Mouse (Mus musculus) fibroblast of lung, adult 2 months (primary cell): ENCODE results near the gene Aifm3.
A peak's percentile ranks its signal among the peaks of the same experiment; 100 is the strongest.

ENCODE experiments used
- DNase-seq: peaks from one replicate; pipeline ENCODE4 v3.0.0-alpha.2; 2011; ENCODE audit warnings: low read depth

The Aifm3 gene

DNA sequence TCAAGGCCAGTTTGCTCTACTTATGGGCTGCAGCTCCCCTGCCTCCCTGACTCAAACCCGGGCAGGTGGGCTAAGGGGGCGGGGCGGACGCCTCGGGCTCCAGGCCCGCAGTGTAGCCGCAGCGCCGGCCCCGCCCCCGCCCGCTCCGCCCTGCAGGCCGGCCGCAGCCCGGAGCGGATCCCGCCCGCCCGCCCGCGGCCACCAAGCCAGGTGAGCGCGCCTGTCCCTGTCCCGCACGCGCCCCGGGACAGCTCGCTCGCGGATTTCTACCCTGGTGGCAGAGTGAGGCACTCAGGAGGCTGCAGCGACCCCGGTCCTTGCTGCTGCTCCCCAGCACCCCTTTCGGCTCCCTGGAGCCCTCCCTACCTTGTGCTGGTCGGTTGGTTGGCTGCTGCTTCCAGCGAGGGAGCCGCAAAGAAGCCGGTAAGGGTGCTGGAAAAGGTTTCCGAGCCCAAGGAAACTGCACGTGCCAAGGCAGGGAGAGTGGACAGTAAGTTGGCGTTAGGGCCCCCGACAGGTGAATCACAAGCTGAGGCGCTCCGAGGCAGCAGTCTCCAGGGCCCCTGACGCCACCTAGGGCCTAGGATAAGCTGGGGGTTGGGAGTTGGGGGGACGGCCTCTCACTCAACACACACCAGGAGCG lies at the start of gene Aifm3:
TSS of gene Aifm3 (plus strand) at position 143 of the 643 bp plus-strand sequence.
- no peak for DNase-seq

DNA sequence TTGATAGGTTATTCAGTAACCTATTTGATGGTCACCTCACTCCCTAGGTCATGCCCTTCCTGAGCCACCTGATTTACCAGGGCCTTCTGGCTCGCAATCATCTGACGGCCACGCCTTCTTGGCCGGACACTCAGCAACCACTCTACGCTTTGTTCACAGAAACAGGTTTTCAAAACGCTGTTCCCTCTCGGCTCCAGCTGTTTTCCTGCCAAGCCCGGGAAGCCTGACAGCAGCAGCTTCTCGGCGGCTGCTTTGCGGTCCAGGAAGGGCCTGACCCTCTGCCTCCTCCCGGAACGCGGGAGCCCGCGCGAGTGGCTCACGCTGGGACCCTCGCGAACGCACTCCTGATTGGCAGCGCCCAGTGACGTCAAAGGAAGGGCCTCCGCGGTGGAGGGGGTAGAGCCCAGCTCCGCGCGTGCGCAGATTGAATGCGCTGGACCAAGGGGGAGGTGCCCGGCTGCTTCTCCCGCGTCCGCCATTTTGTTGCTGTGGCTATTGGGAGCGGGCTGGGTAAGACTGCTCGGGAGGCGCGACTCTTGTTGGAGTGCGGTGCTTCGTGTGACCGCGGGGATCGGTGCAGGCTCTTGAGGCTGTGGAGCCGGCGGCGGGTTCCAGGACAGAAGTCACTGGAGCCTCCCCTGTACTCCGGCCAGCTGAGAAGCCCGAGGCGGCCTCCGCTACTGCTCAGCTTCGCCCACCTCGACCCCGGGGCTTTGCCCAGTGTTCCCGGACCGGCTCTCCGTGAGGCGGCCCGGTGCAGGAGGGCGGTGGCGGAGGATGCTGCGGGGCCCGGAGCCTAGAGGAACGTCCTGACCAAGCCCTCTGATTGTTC lies 37.7 kb upstream of the Aifm3 start, which contains the start of gene Crkl:
TSS of gene Crkl (plus strand) at position 447 of the 832 bp plus-strand sequence.
- peak; percentile 90 for DNase-seq

DNA sequence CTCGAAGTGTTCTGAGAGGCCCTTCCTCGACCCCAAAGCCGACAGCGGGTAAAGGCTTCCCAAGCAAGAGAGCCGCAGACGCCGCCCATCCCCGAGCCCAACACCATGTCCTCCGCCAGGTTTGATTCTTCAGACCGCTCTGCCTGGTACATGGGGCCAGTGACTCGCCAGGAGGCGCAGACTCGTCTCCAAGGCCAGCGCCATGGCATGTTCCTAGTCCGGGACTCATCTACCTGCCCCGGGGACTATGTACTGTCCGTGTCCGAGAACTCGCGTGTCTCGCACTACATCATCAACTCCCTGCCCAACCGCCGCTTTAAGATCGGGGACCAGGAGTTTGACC lies 37.1 kb upstream of the Aifm3 start:
- no peak for DNase-seq

DNA sequence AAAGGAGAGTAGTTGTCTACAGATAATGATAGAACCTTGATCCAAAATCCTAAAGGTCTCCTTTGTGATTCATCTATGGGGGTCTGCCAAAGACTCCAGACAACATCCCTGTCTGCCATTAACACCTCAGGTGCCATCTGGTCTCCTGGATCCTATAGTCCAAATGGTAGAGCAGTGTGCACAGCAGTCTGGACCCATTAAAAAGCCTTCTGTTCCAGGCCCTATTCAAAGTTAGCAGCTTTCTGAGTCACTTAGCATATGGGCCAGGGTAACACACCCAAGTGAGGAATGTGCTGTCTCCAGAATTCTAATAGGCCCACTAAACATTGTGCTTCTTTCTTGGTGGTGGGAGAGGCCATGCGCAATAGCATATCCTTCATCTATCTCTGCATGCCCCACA lies 32.5 kb upstream of the Aifm3 start:
- no peak for DNase-seq

DNA sequence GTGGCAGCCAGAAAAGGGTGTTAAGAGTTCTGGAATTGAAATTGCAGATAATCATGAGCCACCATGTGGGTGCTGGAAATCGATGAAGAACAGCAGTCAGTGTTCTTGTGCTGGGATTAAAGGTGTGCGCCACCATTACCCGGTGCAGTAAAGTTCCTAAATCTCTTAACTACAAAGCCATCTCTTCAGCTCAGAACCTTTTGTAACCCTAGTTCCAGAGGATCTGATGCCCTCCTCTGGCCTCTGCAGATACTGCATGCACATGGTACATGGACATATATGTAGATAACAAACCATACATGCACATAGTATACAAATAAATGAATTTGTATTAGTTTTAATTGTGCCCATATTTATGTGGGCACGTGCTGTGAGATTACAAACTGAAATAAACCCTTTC lies 29.2 kb upstream of the Aifm3 start:
- no peak for DNase-seq

DNA sequence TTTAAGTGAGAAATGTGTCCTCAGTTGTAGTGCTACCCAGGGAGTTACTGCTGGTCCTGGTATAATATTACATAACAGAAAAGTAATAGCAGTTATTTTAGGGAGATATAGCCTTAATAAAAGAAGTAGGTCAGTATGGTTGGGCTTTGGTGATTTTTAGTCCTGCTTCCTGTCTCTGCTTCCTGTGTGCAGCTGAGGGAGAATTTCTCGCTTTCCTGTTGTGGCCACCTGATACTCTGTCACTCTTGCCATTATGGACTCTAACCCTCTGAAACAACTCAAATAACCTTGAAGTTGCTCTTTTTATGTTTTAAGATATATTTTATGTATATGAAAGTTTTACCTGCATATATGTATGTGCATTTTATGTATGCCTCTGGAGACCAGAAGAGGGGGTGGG lies 27.8 kb upstream of the Aifm3 start:
- DNase-seq: no peak

DNA sequence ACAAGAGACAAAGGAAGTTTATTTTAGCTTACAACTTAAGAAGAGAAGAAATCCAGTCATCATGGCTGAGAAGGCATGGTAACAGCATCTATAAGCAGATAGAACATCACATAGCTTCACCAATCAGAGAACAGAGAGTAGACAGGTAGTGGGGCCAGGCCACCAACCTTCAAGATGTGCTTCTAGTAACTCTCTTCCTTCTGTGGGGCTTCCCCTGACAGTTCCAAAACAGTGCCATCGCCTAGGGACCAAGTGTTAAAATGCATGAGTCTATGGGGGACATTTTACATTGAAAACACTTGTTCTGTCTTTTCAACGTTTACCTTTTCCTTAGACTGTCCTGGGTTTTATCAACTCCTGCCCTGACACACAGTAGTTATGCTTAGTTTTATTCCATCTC lies 26.2 kb upstream of the Aifm3 start:
- no peak for DNase-seq

DNA sequence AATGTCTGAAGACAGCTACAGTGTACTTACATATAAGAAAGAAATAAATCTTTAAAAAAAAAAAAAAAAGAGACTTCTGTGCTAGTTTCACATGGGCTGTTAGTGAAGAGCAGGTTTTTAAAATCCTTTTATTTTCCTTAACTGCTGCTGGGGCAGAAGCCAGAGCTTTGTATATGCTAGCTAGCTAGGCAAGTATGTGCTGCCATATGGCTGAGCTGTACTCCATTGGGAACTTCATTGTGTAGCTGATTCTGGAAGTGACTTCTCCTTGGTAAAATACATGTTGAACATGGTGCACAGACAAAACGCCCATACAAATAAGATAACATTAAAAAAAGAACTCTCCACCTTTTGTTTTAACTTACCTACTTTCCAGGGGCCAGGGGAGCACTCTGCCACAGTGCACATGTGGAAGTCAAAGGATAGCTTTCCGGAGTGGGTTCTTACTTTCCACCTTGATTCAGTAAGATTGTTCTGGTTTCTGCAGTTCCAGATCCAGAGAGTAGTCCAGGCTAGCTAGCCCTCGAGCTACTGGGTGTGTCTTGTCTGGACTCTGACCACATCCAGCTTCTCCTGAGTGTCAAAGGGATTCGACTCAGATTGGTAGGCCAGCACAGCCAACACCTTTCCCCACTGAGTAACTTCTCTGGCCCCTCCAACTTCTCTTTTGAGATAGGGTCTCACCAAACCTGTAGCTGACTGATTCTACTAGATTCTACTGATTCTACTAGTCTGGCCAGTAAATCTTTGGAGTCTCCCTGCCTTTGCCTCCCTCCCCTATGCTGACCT lies 22.3 kb upstream of the Aifm3 start:
- no peak for DNase-seq

DNA sequence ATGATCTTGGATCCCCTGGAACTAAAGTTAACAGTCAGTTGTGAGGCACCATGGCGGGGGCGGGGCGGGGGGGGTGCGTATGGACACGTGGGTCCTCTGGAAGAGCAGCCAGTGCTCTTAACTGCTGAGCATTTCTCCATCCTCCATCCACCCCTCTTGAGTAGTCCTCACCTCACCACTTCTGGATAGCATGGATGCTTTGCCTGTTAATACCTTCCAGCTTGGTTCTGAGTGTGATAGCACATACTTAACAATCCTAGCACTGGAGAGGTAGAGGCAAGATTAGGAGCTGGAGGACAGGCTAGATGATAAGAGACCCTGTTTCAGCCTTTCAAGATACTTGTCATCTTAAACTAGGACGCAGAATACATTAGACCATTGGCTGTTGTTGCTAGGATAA lies 16.9 kb upstream of the Aifm3 start:
- no peak for DNase-seq

DNA sequence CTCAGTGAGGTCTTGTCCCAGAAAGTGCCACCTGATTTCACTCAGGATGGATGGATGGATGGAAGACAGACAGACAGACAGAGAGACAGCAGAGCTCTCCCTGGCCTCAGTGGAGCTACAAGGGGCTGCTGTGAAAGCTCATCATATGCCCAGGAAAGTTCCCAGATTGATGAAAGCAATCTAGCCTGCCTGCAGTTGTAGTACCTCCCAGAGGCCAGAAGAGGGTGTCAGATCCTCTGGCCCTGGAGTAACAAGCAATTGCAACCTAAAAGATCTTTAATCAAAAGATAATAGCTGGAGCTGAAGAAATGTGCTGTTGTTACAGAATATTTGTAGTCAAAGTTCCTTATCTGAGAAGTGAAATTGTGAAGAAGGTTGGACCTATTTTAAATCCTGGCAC lies 15.3 kb upstream of the Aifm3 start:
- DNase-seq: no peak

DNA sequence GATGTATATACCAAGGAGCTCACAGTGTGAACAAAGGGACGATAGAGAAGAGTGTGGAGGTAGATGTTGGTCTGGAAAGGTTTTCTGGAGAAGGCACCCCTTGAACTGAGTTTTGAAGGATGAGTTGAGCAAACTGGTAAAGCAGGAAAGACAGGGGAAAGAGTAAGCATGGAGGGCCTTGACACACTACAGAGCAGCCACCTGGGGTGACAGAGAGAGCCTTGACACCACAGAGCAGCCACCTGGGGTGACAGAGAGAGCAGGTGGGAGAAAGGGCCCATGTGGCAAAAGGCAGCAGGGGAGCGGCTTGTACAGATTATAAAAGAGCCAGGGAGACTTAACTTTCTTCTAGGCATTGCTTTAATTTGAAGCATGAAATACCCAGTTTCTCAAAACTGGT lies 14.7 kb upstream of the Aifm3 start:
- no peak for DNase-seq

DNA sequence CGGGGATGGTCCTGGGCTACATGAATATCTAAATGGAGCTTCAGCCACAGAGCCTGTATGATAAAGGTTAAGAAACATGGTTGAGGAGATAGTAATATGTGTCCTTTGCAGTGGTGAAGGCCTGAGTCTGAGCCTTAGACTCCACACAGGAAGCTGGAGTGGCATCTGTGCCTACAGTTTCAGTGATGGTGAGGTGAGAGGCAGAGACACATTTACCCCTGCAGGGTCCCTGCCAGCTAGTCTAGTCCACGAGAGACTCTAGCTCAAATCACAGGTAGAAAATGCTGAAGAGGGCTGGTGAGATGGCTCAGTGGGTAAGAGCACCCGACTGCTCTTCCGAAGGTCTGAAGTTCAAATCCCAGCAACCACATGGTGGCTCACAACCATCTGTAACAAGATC lies 14.1 kb upstream of the Aifm3 start:
- no peak for DNase-seq

DNA sequence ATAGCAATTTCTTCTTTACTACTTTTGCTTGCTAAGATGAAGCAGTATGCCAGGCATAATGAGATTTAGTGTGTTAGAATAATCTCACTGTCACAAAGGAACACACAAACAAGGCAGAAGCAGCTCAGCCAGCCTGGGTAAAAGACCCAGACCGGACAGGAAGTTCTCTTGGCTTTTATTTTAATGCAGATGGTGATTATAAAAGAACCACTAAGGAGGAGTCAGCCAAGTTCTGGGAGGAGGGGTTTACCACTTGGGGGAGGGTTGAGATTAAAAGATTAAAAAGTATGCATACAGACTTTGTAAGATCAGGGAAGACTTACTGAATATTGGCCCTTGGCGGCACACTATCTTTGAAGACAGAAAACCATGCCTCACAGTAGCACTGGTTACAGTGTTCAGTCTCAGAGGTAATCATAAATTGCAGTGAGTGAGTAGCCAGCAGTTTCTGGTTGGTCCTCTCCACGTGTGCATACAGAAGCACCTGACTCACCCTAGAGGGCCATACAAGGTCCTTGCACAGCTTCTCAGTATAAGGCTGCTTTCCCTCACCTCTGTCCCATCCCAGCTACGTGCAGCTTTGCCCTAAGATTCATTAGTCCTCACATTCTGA lies 11.0 kb upstream of the Aifm3 start:
- no peak for DNase-seq

DNA sequence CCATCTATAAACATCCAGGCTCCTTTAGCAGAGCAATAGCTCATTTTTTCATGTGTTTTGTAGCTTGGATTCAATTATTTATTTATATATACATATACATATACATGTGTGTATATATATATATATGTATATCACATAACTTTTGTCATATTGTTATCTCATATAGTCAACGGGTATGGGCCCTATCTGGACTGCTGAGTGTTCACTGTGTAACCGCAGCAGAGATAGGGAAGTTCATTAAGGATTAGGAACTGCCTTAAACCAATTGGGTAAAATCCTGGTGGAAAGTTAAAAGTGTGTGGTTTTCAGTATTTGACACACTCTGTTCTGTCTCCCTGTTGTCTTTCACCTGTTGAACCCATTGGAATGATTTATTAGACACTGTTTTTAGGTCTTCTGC lies 7.9 kb upstream of the Aifm3 start:
- DNase-seq: no peak

DNA sequence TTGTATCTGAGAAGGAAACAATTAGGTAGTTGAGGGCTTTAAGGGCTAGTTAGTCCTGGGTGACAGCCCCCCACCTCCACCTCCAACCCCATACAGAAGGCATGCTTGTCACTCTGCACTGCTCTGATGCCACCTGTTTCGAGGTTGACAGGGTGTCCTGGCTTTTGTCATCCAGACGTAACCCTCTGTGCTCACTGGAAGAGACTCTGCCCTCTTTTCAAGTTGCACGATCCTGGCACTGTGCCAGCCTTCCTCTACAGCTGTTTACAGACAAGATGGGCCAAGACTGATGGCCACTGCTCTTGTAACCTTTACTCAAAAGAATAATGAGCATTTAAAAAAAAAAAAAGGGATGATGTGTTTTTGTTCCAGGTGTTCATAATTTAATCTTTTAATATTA lies 2.9 kb upstream of the Aifm3 start:
- DNase-seq: no peak

DNA sequence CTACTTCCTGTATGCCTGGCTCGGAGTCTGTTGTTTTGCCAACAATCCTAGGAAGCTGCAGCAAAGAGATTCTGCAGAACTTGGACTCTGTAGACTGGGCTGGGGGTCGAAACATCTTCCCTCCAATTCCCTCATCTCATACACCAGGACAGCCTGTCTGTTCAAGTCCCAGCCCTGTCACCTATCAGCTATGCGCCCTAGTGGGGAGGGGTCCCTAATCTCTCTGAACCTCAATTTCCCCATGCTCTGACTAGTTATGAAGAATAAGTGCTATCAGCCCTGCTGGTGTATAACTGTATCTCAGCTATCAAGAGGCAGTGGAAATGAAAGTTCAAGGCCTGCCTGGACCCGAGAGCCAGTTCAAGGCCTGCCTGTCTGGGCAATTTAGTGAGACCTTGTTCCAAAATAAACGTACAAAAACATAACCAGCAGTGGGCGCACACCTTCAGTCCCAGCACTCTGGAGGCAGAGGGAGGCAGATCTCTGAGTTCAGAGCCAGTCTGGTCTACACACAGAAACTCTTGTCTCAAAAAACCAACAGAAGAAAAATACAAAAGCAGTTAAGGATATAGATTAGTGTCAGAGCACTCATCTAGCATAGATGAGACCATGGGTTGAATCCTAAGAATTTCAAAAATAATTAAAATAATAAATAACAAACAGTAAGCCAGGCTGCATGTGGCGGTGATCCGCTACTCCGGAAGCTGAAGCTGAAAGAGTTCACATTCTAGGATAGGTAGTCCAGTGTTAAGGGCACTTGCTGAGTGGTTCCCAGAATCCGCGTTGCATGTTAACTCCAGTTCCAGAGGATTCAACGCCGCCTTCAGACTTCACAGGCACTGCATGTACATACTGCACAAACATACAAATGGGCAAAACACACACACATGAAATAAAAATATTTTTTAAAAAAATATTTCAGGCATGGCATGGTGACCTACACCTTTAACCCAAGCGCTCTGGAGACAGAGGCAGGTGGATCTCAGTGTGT lies 638 bp upstream of the Aifm3 start:
- DNase-seq: no peak

DNA sequence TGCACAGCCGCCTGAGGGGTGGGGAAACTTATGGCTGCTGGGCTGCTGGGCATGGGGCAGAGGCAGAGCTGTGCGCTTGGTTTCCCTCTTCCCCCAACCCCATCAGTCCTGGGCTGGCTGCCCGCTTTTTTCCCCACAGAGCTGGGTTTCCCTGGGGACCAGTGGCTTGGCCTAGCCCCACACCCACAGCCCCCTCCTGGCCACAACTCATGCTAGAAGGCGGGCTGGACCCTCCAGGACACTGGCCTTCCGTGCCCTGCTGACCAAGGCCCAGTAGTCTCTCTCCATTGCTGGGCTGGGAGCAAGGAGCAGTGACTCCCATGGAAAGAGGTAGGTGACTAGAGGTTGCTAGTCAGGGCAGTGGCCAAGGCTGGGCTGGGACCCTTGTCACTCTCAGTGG lies 1.7 kb downstream of the Aifm3 start:
- DNase-seq: no peak

DNA sequence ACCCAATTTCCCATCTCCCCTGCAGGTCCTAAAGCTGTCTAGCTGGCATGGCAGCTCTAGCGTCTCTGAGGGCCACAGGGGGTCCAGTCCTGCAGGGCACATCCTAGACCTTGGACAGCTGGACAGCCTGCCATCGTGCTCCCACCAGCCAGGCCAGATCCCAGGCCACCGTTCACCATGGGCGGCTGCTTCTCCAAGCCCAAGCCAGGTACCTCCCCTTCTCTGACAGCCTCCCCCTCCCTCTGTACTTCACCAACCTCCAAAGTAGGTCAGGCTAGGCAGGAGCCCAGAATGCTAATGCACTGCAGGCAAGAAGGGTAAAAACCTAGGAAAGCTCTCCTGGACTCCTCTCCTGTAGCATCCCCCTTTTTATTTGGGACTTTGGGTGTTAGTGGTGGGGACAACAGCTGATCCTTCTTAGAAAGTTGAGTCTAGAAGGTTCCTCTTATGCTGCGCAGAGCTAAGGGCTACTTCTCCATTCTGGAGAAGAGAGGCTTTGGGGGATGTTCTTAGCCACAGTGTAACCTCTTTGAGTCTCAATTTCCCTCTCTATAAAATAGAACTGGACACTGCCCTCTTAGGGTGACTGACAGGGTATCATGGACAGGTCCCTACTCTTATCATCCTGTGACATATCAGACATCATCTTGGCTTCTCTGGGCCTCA lies 2.6 kb downstream of the Aifm3 start:
- DNase-seq: no peak

DNA sequence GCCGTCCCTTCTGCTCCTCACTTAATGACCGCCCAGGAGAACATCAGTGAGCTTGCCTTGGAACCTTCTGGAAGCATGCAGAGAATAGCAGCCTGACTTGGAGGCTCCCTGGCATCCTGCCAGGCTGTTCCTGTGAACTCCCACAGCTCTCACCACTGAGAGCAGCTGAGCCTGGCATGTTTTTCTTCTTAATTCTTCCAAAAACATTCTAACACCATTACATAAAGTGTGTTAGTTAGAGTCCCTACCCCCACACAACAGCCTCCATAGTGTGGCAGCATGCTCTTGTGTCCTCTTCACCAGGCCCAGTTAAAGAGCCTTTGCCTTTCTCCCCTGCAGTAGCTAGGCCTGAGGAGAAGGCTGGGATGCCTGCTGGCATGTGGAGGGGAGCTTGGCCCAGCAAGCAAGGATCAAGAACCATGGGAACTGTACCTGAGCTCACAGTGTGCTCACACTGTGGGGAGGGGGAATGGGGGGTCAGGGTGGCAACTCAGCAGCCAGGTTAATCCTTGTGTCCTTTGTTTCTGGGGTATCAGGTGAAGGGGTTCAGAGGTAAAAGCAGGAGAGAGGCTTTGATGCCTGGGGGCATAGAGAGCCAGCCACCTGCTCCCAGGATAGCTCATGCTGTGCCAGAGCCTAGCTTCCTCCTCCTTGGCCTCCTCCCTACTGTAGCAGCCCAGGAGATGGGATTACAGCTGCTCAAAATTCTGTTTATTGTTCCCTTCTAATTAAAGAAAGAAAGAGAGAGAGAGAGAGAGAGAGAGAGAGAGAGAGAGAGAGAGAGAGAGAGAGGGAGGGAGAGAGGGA lies 7.3 kb downstream of the Aifm3 start:
- DNase-seq: no peak
